Mouse (Mus musculus) lung, postnatal 36 days (tissue): ENCODE measurements at regions not wholly inside any gene's neighbourhood (a gene's known extent, or its start where the extent isn't known, plus 50 kb on each side); places are given as distances from the start of the nearest gene placed in this dataset.

Experiments used
- DNase-seq: peaks from one replicate; pipeline ENCODE4 v3.0.0; 2022; ENCODE audit warnings: mixed read lengths

- peak; percentile 93 for DNase-seq
These were observed 100.7 kb downstream of the Chic2 start for GRCm38 (mm10) chr5:74943737-74944403.

- DNase-seq = no peak
These were observed 103.1 kb downstream of the Chic2 start for GRCm38 (mm10) chr5:74941426-74941825.

- DNase-seq = no peak
These were observed 107.1 kb downstream of the Chic2 start for GRCm38 (mm10) chr5:74937416-74937940.

- DNase-seq = no peak
These were observed 108.5 kb downstream of the Chic2 start for GRCm38 (mm10) chr5:74936087-74936486.

- no peak for DNase-seq
These were observed 108.9 kb downstream of the Chic2 start for GRCm38 (mm10) chr5:74935676-74936075.

GRCm38 (mm10) chr5:74933276-74933675, 111.3 kb downstream of the Chic2 start:
- DNase-seq = no peak

- DNase-seq = no peak
These were observed 112.4 kb downstream of the Chic2 start for GRCm38 (mm10) chr5:74932206-74932605.

GRCm38 (mm10) chr5:74931765-74932164, 112.8 kb downstream of the Chic2 start:
- DNase-seq = no peak

- no peak for DNase-seq
These were observed 117.0 kb downstream of the Chic2 start for GRCm38 (mm10) chr5:74927543-74927942.

- DNase-seq = no peak
These were observed 118.8 kb downstream of the Chic2 start for GRCm38 (mm10) chr5:74925769-74926168.

GRCm38 (mm10) chr5:74924031-74924533, 120.5 kb downstream of the Chic2 start:
- no peak for DNase-seq

- no peak for DNase-seq
These were observed 121.2 kb downstream of the Chic2 start for GRCm38 (mm10) chr5:74923337-74923736.

- no peak for DNase-seq
These were observed 121.7 kb downstream of the Chic2 start for GRCm38 (mm10) chr5:74922881-74923280.

- DNase-seq = no peak
These were observed 123.6 kb downstream of the Chic2 start for GRCm38 (mm10) chr5:74920939-74921338.

- no peak for DNase-seq
These were observed 124.1 kb downstream of the Chic2 start for GRCm38 (mm10) chr5:74920490-74920889.

GRCm38 (mm10) chr5:74905504-74906061, 139.0 kb downstream of the Chic2 start:
- no peak for DNase-seq

GRCm38 (mm10) chr5:74904927-74905503, 139.6 kb downstream of the Chic2 start:
- no peak for DNase-seq

- DNase-seq = no peak
These were observed 140.2 kb downstream of the Chic2 start for GRCm38 (mm10) chr5:74904327-74904726.

- DNase-seq = no peak
These were observed 140.9 kb downstream of the Chic2 start for GRCm38 (mm10) chr5:74903711-74904110.

GRCm38 (mm10) chr5:74897133-74897532, 147.4 kb downstream of the Chic2 start:
- DNase-seq = no peak

- DNase-seq = no peak
These were observed 151.3 kb downstream of the Chic2 start for GRCm38 (mm10) chr5:74893276-74893675.

- DNase-seq = no peak
These were observed 153.0 kb downstream of the Chic2 start for GRCm38 (mm10) chr5:74891541-74891940.

GRCm38 (mm10) chr5:74888934-74889333, 155.6 kb downstream of the Chic2 start:
- DNase-seq = no peak

GRCm38 (mm10) chr5:74885958-74886357, 158.6 kb downstream of the Chic2 start:
- no peak for DNase-seq
